Mouse (Mus musculus) layer of hippocampus, adult 9-11 months (tissue): ENCODE results near the gene Fmr1nb.
"Not testable (repeated sequence)": the region's sequence is repeated elsewhere in the genome, so short reads cannot be mapped to it uniquely, and the experiment has no call there.

Experiments used
- DNase-seq: peaks from one replicate; pipeline ENCODE4 v3.0.0; 2022

Gene Fmr1nb

DNA sequence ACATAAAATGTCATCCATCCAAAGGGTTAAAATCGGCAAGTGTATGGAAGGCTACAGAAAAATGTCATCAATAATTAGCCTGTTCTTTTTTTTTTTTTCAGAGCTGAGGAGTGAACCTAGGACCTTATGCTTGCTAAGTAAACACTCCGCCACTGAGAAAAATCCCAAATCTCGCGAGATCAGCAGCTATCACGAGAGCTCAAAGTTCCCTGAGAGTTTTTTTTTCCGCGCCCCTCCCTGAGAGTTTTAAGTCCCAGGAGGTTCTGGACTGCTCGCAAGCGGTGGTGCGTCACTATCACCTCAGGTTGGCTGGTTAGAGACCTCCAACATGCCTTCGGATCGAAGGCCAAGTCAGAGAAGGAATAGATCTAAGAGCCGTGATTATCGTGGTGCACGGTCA is at the start of gene Fmr1nb:
TSS of gene Fmr1nb (plus strand) at position 234 of the 400 bp plus-strand sequence.
- no peak for DNase-seq

GRCm38 (mm10) chrX:68736902-68737301 is 24.7 kb upstream of the Fmr1nb start:
- DNase-seq: no peak

GRCm38 (mm10) chrX:68740088-68740487 is 21.6 kb upstream of the Fmr1nb start:
- DNase-seq: no peak

DNA sequence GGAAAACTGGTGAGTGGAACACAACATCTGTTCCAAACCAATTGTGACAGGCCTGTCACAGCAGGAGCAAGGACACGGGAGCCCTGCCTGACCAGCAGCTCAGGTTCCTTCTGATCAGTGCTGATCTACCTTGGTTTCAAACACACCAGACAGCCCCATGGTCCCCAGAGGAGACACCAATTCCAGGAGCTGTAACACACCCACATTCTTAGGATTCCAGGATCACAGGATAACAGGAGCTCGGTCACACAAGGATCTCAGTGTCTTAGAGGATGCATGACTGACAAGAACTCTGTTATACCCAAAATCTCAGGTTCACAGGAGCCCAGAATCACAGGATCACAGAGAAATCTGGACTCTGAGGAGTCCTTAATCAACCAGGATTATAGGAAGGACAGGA is 58.8 kb downstream of the Fmr1nb start:
- DNase-seq: not testable (repeated sequence)

DNA sequence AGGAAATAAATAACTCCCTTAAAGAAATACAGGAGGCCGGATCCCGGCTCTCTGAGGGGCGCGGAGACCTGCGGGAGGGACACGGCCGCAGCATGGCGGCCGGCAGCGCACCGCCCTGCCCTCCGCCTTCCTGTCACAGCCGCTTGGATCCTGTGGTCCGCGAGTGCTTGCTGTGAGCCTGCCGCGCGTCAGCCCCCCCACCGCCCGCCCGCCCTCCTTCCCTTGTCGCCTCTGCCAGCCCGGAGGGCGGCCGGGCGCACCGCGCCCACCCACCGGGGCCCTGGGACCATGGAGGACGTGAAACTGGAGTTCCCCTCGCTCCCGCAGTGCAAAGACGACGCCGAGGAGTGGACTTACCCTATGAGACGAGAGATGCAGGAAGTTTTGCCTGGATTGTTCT is 59.4 kb downstream of the Fmr1nb start, which contains the start of gene Gm14698:
TSS of gene Gm14698 (plus strand) at position 35 of the 400 bp plus-strand sequence.
- not testable (repeated sequence) for DNase-seq

- DNase-seq: no peak
Observed at GRCm38 (mm10) chrX:68839548-68840444, 78.2 kb downstream of the Fmr1nb start.
